Mouse (Mus musculus) CH12.LX (cell line): ENCODE data around the gene Calml3.

Source experiments
- CTCF ChIP-seq, 2 experiments: IDR thresholded peaks in 1 of 2; conservative IDR thresholded peaks in 1 of 2; 2 replicates each; pipeline ENCODE4 v1.5.1; 2011 to 2012; ENCODE audit warnings: low read depth in 2 of 2, low read length in 2 of 2, improper control_type of control experiment in 1 of 2, inconsistent platforms in 1 of 2, mild to moderate bottlenecking in 1 of 2, moderate library complexity in 1 of 2
- IRF4 ChIP-seq: IDR thresholded peaks from 2 replicates; pipeline ENCODE4 v1.6.1; 2014; ENCODE audit warnings: low read depth, mild to moderate bottlenecking, inconsistent platforms, low read length, improper control_type of control experiment
- POLR2A ChIP-seq: IDR thresholded peaks from 2 replicates; pipeline ENCODE4 v1.6.1; 2011; ENCODE audit warnings: low read depth, mild to moderate bottlenecking, improper control_type of control experiment, low read length

DNA sequence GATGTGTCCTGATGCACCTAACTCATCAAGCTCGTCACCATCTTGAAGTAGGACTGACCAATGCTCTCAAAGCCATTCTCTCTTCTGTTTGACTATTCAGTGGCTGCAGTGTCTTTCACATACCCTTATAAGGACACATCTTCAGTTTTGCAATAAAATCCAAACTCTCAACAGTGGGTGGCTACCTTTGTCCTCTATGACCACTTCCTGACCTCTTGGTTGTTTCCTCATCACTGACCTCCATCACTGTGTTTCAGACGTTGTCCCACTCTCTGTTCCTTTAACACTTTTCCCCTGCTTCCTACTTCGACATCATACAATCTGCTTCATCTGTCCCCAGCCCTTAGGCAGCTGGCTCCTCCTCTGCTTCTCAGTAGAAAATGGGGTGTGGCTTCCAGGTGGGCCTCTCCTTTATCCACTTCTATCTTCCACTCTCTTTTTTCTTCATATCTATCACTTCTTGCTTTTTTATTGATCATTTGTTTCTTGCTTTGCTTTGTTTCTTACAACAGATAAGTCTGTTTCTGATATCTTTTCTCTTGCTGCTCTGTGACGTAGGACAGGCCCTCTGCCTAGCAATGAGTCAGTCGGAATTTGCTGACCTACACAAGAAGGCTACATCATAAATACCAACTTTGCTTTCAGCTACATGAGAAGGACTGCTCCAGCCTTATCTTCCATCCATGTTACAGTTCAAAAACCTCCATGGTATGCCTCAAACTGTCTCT is 14.1 kb upstream of the Calml3 start:
- TF ChIP-seq CTCF (conservative IDR thresholded peaks at IDR 0.05 in 1 of 2, IDR thresholded peaks at IDR 0.05 in 1 of 2; ENCODE audit: low read depth in 2 of 2, low read length in 2 of 2) (no peak), IRF4 (no peak), POLR2A (no peak)
